Mouse (Mus musculus): ENCODE measurements around the gene Preb.

GRCm38 (mm10) chr5:30901860-30902259, 58.3 kb downstream of the Preb start:
- TF ChIP-seq CTCF (IDR thresholded peaks at IDR 0.05; ENCODE audit: extremely low read depth, insufficient read length, insufficient replicate concordance, low read depth, low read length) (no peak), POLR2A (IDR thresholded peaks at IDR 0.05; ENCODE audit: low read depth, low read length) (no peak)
